Mouse (Mus musculus) embryonic facial prominence, embryonic 14.5 days (tissue): ENCODE measurements around the gene Slc9a9. TPM values are rescaled to one million over a fixed set of nuclear protein-coding genes. Genes with fewer than 3 reads are reported as not detected.
A peak's percentile ranks its signal among the peaks of the same experiment; 100 is the strongest.

Source experiments
- ATAC-seq: fragments of 200-750 bp; cut with Nextera tagmentation; 2 replicates; pipeline ENCODE4 v1.8.0; 2017; ENCODE audit warnings: low read depth, moderate number of reproducible peaks, moderate TSS enrichment
- DNase-seq: peaks from one replicate; pipeline ENCODE4 v3.0.0-alpha.2; 2015; ENCODE audit warnings: low spot score
- H3K27ac ChIP-seq: fragments of 300-500 bp; sonication (generic); replicated peaks from 2 replicates; pipeline ENCODE4 v1.5.1; 2014; ENCODE audit warnings: low read depth, mild to moderate bottlenecking, low read length, moderate library complexity
- H3K27me3 ChIP-seq: fragments of 300-500 bp; sonication (generic); replicated peaks from 2 replicates; pipeline ENCODE4 v1.6.1; 2014; ENCODE audit warnings: low read length; ENCODE audit not compliant: control insufficient read depth, insufficient read depth
- H3K36me3 ChIP-seq: fragments of 300-500 bp; sonication (generic); 2 replicates; pipeline ENCODE4 v1.6.1; 2014; ENCODE audit warnings: low read length, mixed read lengths; ENCODE audit not compliant: control insufficient read depth, insufficient read depth
- H3K4me1 ChIP-seq: fragments of 300-500 bp; sonication (generic); 2 replicates; pipeline ENCODE4 v1.6.1; 2014; ENCODE audit warnings: antibody characterized with exemption, low read length; ENCODE audit not compliant: control insufficient read depth, insufficient read depth
- H3K4me2 ChIP-seq: fragments of 300-500 bp; sonication (generic); 2 replicates; pipeline ENCODE4 v1.6.1; 2014; ENCODE audit warnings: low read depth, mild to moderate bottlenecking, low read length, moderate library complexity, mixed read lengths
- H3K4me3 ChIP-seq: fragments of 300-500 bp; sonication (generic); 2 replicates; pipeline ENCODE4 v1.5.1; 2014; ENCODE audit warnings: low read depth, mild to moderate bottlenecking, low read length
- H3K9ac ChIP-seq: fragments of 300-500 bp; sonication (generic); 2 replicates; pipeline ENCODE4 v1.6.1; 2014; ENCODE audit warnings: low read depth, mild to moderate bottlenecking, low read length, moderate library complexity, mixed read lengths
- H3K9me3 ChIP-seq: fragments of 300-500 bp; sonication (generic); 2 replicates; pipeline ENCODE4 v1.6.1; 2016; ENCODE audit warnings: low read length; ENCODE audit not compliant: control insufficient read depth
- WGBS: fragments of 180-500 bp; shearing (Covaris S2); extraction: QIAGEN DNeasy Blood & Tissue Kit; methylation state at CpG from one replicate; pipeline ENCODE4 v1.1.7; 2014; 5-methylcytosine and 5-hydroxymethylcytosine counted together
- polyA plus RNA-seq: library from polyadenylated mRNA; unstranded; fragments of >200 nt; fragmentation: Nextera tagmentation; extraction: Ambion mirVana; gene quantifications from 2 replicates; pipeline ENCODE4 v1.2.1, GENCODE M21; 2014

The Slc9a9 gene
- polyA plus RNA-seq, 1 experiment from 2014 or later = 6.5 TPM

- Histone ChIP-seq H3K9ac (no peak overlapping the region), H3K9me3 (no peaks in the 10 kb centered on the region), H3K4me3 (no peak overlapping the region), H3K36me3 (no peaks in the 10 kb centered on the region), H3K27ac (no peak overlapping the region), H3K4me1 (peaks cover 9% of the 10 kb centered on the region; the same call in 1 of the 2 replicates), H3K4me2 (no peak overlapping the region), H3K27me3 (no peaks in the 10 kb centered on the region)
- WGBS = 49% methylated on average over 3 of the region's 3 CpGs
- no peak for ATAC-seq
- no peak for DNase-seq
These were observed 408.9 kb downstream of the Slc9a9 start for GRCm38 (mm10) chr9:95078626-95079025.

DNA sequence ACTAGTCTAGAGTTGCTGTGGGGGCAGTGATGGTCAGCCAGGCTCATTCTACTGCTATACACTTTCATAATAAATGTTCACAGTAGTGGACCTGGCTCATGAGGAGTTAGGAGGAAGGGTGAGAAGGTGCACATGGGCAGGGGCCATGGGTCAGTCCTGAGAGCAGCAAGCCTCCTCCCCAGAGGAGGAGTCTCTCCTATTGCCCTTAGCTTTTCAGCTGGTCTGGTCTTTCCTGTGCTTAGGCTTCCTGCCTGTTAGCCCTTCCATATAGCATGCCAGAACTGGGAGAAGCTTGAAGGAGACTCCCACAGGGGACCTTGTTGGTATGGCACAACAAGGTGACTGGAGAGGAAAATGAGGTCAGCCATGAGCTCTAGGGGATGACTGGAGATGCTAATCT, 410.2 kb downstream of the Slc9a9 start:
- no peaks in the 10 kb centered on the region for H3K36me3 ChIP-seq
- no peak overlapping the region for H3K27ac ChIP-seq
- no peaks in the 10 kb centered on the region for H3K27me3 ChIP-seq
- peaks cover 9% of the 10 kb centered on the region; the same call in 1 of the 2 replicates for H3K4me1 ChIP-seq
- DNase-seq = no peak
- no peaks in the 10 kb centered on the region for H3K9me3 ChIP-seq
- no peak overlapping the region for H3K4me2 ChIP-seq
- H3K9ac ChIP-seq = no peak overlapping the region
- no peak for ATAC-seq
- H3K4me3 ChIP-seq = no peak overlapping the region

DNA sequence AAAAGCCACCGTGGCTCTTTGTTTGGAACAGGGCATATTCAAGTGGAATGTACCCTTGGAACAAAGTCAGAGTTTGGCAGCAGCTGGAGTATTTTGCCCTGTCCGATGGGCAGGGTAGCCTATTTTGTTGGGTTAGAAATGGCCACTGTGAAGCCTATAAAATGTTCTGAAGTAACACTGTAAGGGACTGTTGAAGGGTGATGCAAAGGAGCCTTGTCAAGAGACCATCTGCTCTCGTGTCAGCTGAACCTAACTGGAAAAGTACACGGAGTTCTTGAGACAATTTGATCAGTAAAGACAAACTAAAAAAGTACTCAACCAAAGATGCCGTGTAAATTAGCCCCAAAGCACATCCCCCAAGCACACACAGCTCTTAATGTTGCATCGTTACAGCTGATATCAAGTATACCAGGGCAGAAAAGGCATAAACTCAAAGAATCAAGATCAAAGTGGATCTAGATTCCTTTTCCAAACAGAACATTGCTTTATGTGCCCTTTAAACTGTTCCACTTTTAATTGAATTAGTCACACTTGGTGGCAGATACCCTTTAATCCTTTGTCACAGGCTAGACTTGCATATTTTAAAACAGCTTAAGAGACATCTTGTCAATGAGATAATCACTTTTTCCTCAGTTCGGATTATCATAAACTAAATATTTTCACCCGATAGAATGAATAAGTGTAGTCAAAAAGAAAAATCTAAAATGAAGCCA, 416.6 kb downstream of the Slc9a9 start:
- no peak overlapping the region for H3K27ac ChIP-seq
- no peaks in the 10 kb centered on the region for H3K27me3 ChIP-seq
- no peak for ATAC-seq
- H3K4me3 ChIP-seq = no peak overlapping the region
- 57% methylated on average over 8 of the region's 8 CpGs for WGBS
- 0 out of 2 replicates have a peak, but pooled peaks cover 4% of the 10 kb centered on the region for H3K9me3 ChIP-seq
- no peak overlapping the region for H3K9ac ChIP-seq
- H3K4me1 ChIP-seq = no peaks in the 10 kb centered on the region
- H3K36me3 ChIP-seq = no peaks in the 10 kb centered on the region
- DNase-seq = no peak
- no peak overlapping the region for H3K4me2 ChIP-seq

GRCm38 (mm10) chr9:95088221-95088620, 418.5 kb downstream of the Slc9a9 start:
- no peak overlapping the region for H3K9ac ChIP-seq
- no peak overlapping the region for H3K4me3 ChIP-seq
- ATAC-seq (no peak), DNase-seq (no peak)
- H3K4me1 ChIP-seq = no peaks in the 10 kb centered on the region
- no peaks in the 10 kb centered on the region for H3K27me3 ChIP-seq
- H3K4me2 ChIP-seq = no peak overlapping the region
- H3K36me3 ChIP-seq = no peaks in the 10 kb centered on the region
- H3K9me3 ChIP-seq = 0 out of 2 replicates have a peak, but pooled peaks cover 4% of the 10 kb centered on the region
- H3K27ac ChIP-seq = no peak overlapping the region
- 84% methylated on average over 4 of the region's 4 CpGs for WGBS

DNA sequence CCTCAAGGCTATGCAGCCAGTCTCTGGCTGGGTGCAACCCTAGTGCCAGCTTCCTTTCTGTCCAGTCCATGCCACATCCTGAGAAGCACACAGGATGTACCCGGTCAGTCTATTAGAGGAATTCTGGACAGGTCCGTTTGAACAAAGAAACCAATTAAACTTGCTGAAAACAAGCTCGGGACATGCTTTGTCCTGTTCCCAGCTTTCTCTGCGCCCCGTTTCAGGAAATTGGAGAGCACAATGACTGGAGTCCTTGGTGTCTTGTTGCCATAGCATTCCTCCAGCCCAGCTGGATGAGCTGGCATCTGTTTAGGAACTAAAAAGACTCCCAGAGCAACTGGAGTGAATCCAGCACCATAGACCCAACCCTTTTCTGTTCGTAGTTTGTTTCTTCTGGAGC, 419.3 kb downstream of the Slc9a9 start:
- Histone ChIP-seq H3K4me1 (no peaks in the 10 kb centered on the region), H3K9ac (no peak overlapping the region), H3K4me2 (no peak overlapping the region), H3K4me3 (no peak overlapping the region), H3K27me3 (no peaks in the 10 kb centered on the region), H3K9me3 (0 out of 2 replicates have a peak, but pooled peaks cover 4% of the 10 kb centered on the region), H3K36me3 (no peaks in the 10 kb centered on the region), H3K27ac (no peak overlapping the region)
- ATAC-seq (no peak), DNase-seq (peak; percentile 57)
- WGBS = 38% methylated on average over 6 of the region's 6 CpGs

DNA sequence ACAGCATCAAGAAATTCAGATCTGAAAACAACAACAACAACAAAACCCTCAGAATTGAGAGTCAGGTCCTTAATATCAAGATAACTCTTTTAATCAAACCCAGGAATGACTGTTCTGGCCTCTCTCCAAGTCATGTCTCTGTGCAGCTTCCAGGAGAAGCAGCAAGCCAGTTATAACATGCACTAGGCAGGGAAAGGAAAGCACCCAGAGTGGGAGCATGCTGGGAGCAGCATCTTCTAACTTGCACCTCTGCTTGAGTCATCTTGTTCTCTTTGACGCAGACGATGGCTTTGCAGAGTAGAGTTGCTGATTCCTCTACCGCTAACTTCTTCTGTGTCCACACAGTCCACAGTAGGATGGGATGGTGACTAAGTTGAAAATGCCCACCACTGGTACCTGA, 426.8 kb downstream of the Slc9a9 start:
- Histone ChIP-seq H3K36me3 (no peaks in the 10 kb centered on the region), H3K27me3 (no peaks in the 10 kb centered on the region), H3K4me2 (no peak overlapping the region), H3K9ac (no peak overlapping the region), H3K27ac (no peak overlapping the region), H3K9me3 (no peaks in the 10 kb centered on the region), H3K4me3 (no peak overlapping the region), H3K4me1 (no peaks in the 10 kb centered on the region)
- 78% methylated on average over 3 of the region's 3 CpGs for WGBS
- ATAC-seq (no peak), DNase-seq (peak; percentile 56)

DNA sequence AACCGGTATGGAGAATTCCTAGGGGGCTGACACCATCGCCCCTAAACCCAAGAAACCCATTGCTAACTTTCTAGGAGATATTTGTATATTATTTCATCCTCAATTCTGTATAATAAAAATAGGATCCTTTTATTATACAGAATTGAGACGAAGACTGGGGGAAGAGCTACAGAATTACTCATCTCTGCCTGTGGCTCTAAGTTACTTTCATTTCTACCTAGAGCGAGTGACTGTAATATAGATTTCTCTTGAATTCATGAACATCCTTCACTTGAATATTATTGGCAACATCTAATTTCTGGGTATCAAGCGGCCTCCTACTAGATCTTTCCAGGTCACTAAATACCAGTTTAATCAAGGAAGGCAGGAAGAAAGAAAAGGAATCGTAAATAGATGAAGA, 436.1 kb downstream of the Slc9a9 start:
- Histone ChIP-seq H3K4me3 (no peak overlapping the region), H3K9me3 (no peaks in the 10 kb centered on the region), H3K27ac (no peak overlapping the region), H3K4me1 (no peaks in the 10 kb centered on the region), H3K27me3 (no peaks in the 10 kb centered on the region), H3K9ac (no peak overlapping the region), H3K4me2 (no peak overlapping the region), H3K36me3 (no peaks in the 10 kb centered on the region)
- ATAC-seq (no peak), DNase-seq (no peak)
- WGBS = 88% methylated on average over 6 of the region's 6 CpGs

DNA sequence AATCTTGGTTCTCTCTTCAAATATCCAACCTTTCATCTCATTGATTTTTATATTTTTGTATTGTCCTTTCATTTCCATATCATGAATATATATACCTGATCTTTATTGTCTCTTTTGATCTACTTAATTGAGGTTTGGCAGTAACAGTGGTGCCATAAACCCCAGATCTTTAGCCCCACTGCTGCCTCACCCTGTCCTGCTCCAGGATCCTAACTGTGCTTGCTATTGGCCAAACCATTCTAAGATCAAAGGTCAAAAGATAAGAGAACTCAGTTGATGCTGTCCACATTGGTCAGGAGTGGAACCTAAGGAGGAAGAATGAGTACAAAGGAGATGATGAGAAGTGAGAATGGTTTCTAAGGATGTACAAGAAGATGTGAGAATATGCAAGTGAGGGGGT, 440.1 kb downstream of the Slc9a9 start:
- ATAC-seq = no peak
- H3K4me2 ChIP-seq = no peak overlapping the region

GRCm38 (mm10) chr9:95110768-95111167, 441.1 kb downstream of the Slc9a9 start:
- Histone ChIP-seq H3K4me3 (no peak overlapping the region), H3K36me3 (no peaks in the 10 kb centered on the region), H3K4me2 (no peak overlapping the region), H3K27ac (no peak overlapping the region), H3K27me3 (no peaks in the 10 kb centered on the region), H3K9ac (no peak overlapping the region), H3K4me1 (no peaks in the 10 kb centered on the region; the same call in 1 of the 2 replicates), H3K9me3 (no peaks in the 10 kb centered on the region)
- WGBS = 47% methylated on average over 5 of the region's 5 CpGs
- DNase-seq (peak; percentile 20), ATAC-seq (no peak)

More for the DNA sequence above, 440.1 kb downstream of the Slc9a9 start:
- no peak for DNase-seq
- Histone ChIP-seq H3K9ac (no peak overlapping the region), H3K27ac (no peak overlapping the region), H3K4me3 (no peak overlapping the region), H3K9me3 (no peaks in the 10 kb centered on the region), H3K36me3 (no peaks in the 10 kb centered on the region), H3K4me1 (no peaks in the 10 kb centered on the region), H3K27me3 (no peaks in the 10 kb centered on the region)
